Mouse (Mus musculus): ENCODE measurements at regions not wholly inside any gene's neighbourhood (a gene's known extent, or its start where the extent isn't known, plus 50 kb on each side); places are given as distances from the start of the nearest gene placed in this dataset.

GRCm38 (mm10) chr12:43856370-43856769 lies 353.8 kb downstream of the Dnajb9 start:
- Histone ChIP-seq H3K4me1 (ENCODE audit: control insufficient read depth, insufficient read depth, low read length) (no peaks in the 10 kb centered on the region), H3K4me3 (ENCODE audit: insufficient read depth, low read length) (no peak overlapping the region), H3K27ac (ENCODE audit: insufficient read depth, low read length) (no peak overlapping the region)
- TF ChIP-seq CTCF (IDR thresholded peaks at IDR 0.05; ENCODE audit: extremely low read depth, insufficient read depth, low read length): no peak
- TF ChIP-seq POLR2A (IDR thresholded peaks at IDR 0.05; ENCODE audit: extremely low read depth, insufficient read depth, low read length): no peak

- no peaks in the 10 kb centered on the region for H3K4me1 ChIP-seq (ENCODE audit: control insufficient read depth, insufficient read depth, low read length)
- TF ChIP-seq CTCF (IDR thresholded peaks at IDR 0.05; ENCODE audit: extremely low read depth, insufficient read depth, low read length) (no peak), POLR2A (IDR thresholded peaks at IDR 0.05; ENCODE audit: extremely low read depth, insufficient read depth, low read length) (no peak)
- no peak overlapping the region for H3K4me3 ChIP-seq (ENCODE audit: insufficient read depth, low read length)
- no peak overlapping the region for H3K27ac ChIP-seq (ENCODE audit: insufficient read depth, low read length)
Measured at GRCm38 (mm10) chr12:43852246-43852645, 357.9 kb downstream of the Dnajb9 start.

- no peaks in the 10 kb centered on the region for H3K4me1 ChIP-seq (ENCODE audit: control insufficient read depth, insufficient read depth, low read length)
- TF ChIP-seq CTCF (IDR thresholded peaks at IDR 0.05; ENCODE audit: extremely low read depth, insufficient read depth, low read length) (no peak), POLR2A (IDR thresholded peaks at IDR 0.05; ENCODE audit: extremely low read depth, insufficient read depth, low read length) (no peak)
- no peak overlapping the region for H3K27ac ChIP-seq (ENCODE audit: insufficient read depth, low read length)
- H3K4me3 ChIP-seq (ENCODE audit: insufficient read depth, low read length): no peak overlapping the region
Measured at GRCm38 (mm10) chr12:43851264-43852009, 358.7 kb downstream of the Dnajb9 start.

GRCm38 (mm10) chr12:43843907-43844537 lies 366.1 kb downstream of the Dnajb9 start:
- no peak for TF ChIP-seq CTCF (IDR thresholded peaks at IDR 0.05; ENCODE audit: extremely low read depth, insufficient read depth, low read length)
- no peak for TF ChIP-seq POLR2A (IDR thresholded peaks at IDR 0.05; ENCODE audit: extremely low read depth, insufficient read depth, low read length)
- H3K4me1 ChIP-seq (ENCODE audit: control insufficient read depth, insufficient read depth, low read length): no peaks in the 10 kb centered on the region
- no peak overlapping the region for H3K4me3 ChIP-seq (ENCODE audit: insufficient read depth, low read length)
- H3K27ac ChIP-seq (ENCODE audit: insufficient read depth, low read length): no peak overlapping the region

GRCm38 (mm10) chr12:43831976-43832375 lies 378.1 kb downstream of the Dnajb9 start:
- no peak overlapping the region for H3K4me3 ChIP-seq (ENCODE audit: insufficient read depth, low read length)
- no peaks in the 10 kb centered on the region; the same call in 1 of the 2 replicates for H3K4me1 ChIP-seq (ENCODE audit: control insufficient read depth, insufficient read depth, low read length)
- no peak overlapping the region for H3K27ac ChIP-seq (ENCODE audit: insufficient read depth, low read length)
- TF ChIP-seq POLR2A (IDR thresholded peaks at IDR 0.05; ENCODE audit: extremely low read depth, insufficient read depth, low read length): no peak
- no peak for TF ChIP-seq CTCF (IDR thresholded peaks at IDR 0.05; ENCODE audit: extremely low read depth, insufficient read depth, low read length)

- no peak overlapping the region for H3K27ac ChIP-seq (ENCODE audit: insufficient read depth, low read length)
- no peak overlapping the region for H3K4me3 ChIP-seq (ENCODE audit: insufficient read depth, low read length)
- TF ChIP-seq POLR2A (IDR thresholded peaks at IDR 0.05; ENCODE audit: extremely low read depth, insufficient read depth, low read length) (no peak), CTCF (IDR thresholded peaks at IDR 0.05; ENCODE audit: extremely low read depth, insufficient read depth, low read length) (no peak)
- no peaks in the 10 kb centered on the region; the same call in 1 of the 2 replicates for H3K4me1 ChIP-seq (ENCODE audit: control insufficient read depth, insufficient read depth, low read length)
Measured at GRCm38 (mm10) chr12:43828641-43829040, 381.5 kb downstream of the Dnajb9 start.

- TF ChIP-seq CTCF (IDR thresholded peaks at IDR 0.05; ENCODE audit: extremely low read depth, insufficient read depth, low read length) (no peak), POLR2A (IDR thresholded peaks at IDR 0.05; ENCODE audit: extremely low read depth, insufficient read depth, low read length) (no peak)
- Histone ChIP-seq H3K27ac (ENCODE audit: insufficient read depth, low read length) (peak overlapping the region; percentile 72), H3K4me3 (ENCODE audit: insufficient read depth, low read length) (no peak overlapping the region), H3K4me1 (ENCODE audit: control insufficient read depth, insufficient read depth, low read length) (no peaks in the 10 kb centered on the region; the same call in 1 of the 2 replicates)
Measured at GRCm38 (mm10) chr12:43827901-43828300, 382.2 kb downstream of the Dnajb9 start.

- H3K4me1 ChIP-seq (ENCODE audit: control insufficient read depth, insufficient read depth, low read length): no peaks in the 10 kb centered on the region; the same call in 1 of the 2 replicates
- TF ChIP-seq CTCF (IDR thresholded peaks at IDR 0.05; ENCODE audit: extremely low read depth, insufficient read depth, low read length): no peak
- TF ChIP-seq POLR2A (IDR thresholded peaks at IDR 0.05; ENCODE audit: extremely low read depth, insufficient read depth, low read length): no peak
- H3K27ac ChIP-seq (ENCODE audit: insufficient read depth, low read length): peak overlapping the region; percentile 72
- H3K4me3 ChIP-seq (ENCODE audit: insufficient read depth, low read length): no peak overlapping the region
Measured at GRCm38 (mm10) chr12:43827296-43827695, 382.8 kb downstream of the Dnajb9 start.

- Histone ChIP-seq H3K4me3 (ENCODE audit: insufficient read depth, low read length) (no peak overlapping the region), H3K4me1 (ENCODE audit: control insufficient read depth, insufficient read depth, low read length) (no peaks in the 10 kb centered on the region), H3K27ac (ENCODE audit: insufficient read depth, low read length) (no peak overlapping the region)
- no peak for TF ChIP-seq POLR2A (IDR thresholded peaks at IDR 0.05; ENCODE audit: extremely low read depth, insufficient read depth, low read length)
- TF ChIP-seq CTCF (IDR thresholded peaks at IDR 0.05; ENCODE audit: extremely low read depth, insufficient read depth, low read length): peak; percentile 59; the same call in 1 of the 2 replicates
Measured at GRCm38 (mm10) chr12:43813559-43813958, 396.6 kb downstream of the Dnajb9 start.

GRCm38 (mm10) chr12:43772766-43773165 lies 437.4 kb downstream of the Dnajb9 start:
- Histone ChIP-seq H3K4me3 (ENCODE audit: insufficient read depth, low read length) (no peak overlapping the region), H3K4me1 (ENCODE audit: control insufficient read depth, insufficient read depth, low read length) (no peaks in the 10 kb centered on the region), H3K27ac (ENCODE audit: insufficient read depth, low read length) (no peak overlapping the region)
- TF ChIP-seq POLR2A (IDR thresholded peaks at IDR 0.05; ENCODE audit: extremely low read depth, insufficient read depth, low read length) (no peak), CTCF (IDR thresholded peaks at IDR 0.05; ENCODE audit: extremely low read depth, insufficient read depth, low read length) (no peak)

All from cortical plate, adult 2 months (tissue).